Mouse (Mus musculus) adipocyte (in vitro differentiated cells): ENCODE results near the gene Nup214.
A peak's percentile ranks its signal among the peaks of the same experiment; 100 is the strongest.

Source experiments
- DNase-seq: peaks from one replicate; pipeline ENCODE4 v3.0.0-alpha.2; 2016; ENCODE audit warnings: low spot score

Nup214 gene

GRCm38 (mm10) chr2:32070747-32071146 lies 96.5 kb downstream of the Nup214 start:
- no peak for DNase-seq

GRCm38 (mm10) chr2:32074404-32074803 lies 100.2 kb downstream of the Nup214 start:
- DNase-seq = peak; percentile 36

- no peak for DNase-seq
Observed at GRCm38 (mm10) chr2:32075368-32075767, 101.1 kb downstream of the Nup214 start.

- DNase-seq = no peak
Observed at GRCm38 (mm10) chr2:32077744-32078143, 103.5 kb downstream of the Nup214 start.

- DNase-seq = no peak
Observed at GRCm38 (mm10) chr2:32078522-32078921, 104.3 kb downstream of the Nup214 start.

- DNase-seq = no peak
Observed at GRCm38 (mm10) chr2:32079191-32079725, 105.0 kb downstream of the Nup214 start.

- DNase-seq = no peak
Observed at GRCm38 (mm10) chr2:32080681-32081080, 106.4 kb downstream of the Nup214 start.

- DNase-seq = no peak
Observed at GRCm38 (mm10) chr2:32081296-32081929, 107.2 kb downstream of the Nup214 start.

GRCm38 (mm10) chr2:32082229-32082628 lies 108.0 kb downstream of the Nup214 start:
- DNase-seq = no peak

GRCm38 (mm10) chr2:32083159-32084011 lies 109.1 kb downstream of the Nup214 start:
- DNase-seq = no peak

- DNase-seq = no peak
Observed at GRCm38 (mm10) chr2:32084111-32084871, 110.1 kb downstream of the Nup214 start, which contains the start of gene Fam78a. TSS of gene Fam78a (minus strand) at chr2:32084857.

- DNase-seq = no peak
Observed at GRCm38 (mm10) chr2:32084872-32085199, 110.6 kb downstream of the Nup214 start.

GRCm38 (mm10) chr2:32085231-32085630 lies 111.0 kb downstream of the Nup214 start:
- DNase-seq = no peak

- DNase-seq = no peak
Observed at GRCm38 (mm10) chr2:32087606-32088005, 113.4 kb downstream of the Nup214 start.

GRCm38 (mm10) chr2:32088372-32088981 lies 114.2 kb downstream of the Nup214 start:
- no peak for DNase-seq

- DNase-seq = peak; percentile 70
Observed at GRCm38 (mm10) chr2:32089606-32090005, 115.4 kb downstream of the Nup214 start.

GRCm38 (mm10) chr2:32090145-32090544 lies 115.9 kb downstream of the Nup214 start:
- no peak for DNase-seq

GRCm38 (mm10) chr2:32091956-32092355 lies 117.7 kb downstream of the Nup214 start:
- no peak for DNase-seq

GRCm38 (mm10) chr2:32094001-32094707 lies 119.9 kb downstream of the Nup214 start:
- DNase-seq = no peak

- DNase-seq = peak; percentile 31
Observed at GRCm38 (mm10) chr2:32095351-32096121, 121.3 kb downstream of the Nup214 start, which contains the start of gene Plpp7. TSS of gene Plpp7 (plus strand) at chr2:32095528.

- DNase-seq = no peak
Observed at GRCm38 (mm10) chr2:32096122-32096420, 121.8 kb downstream of the Nup214 start.
